Mouse (Mus musculus) adrenal gland, postnatal 4 days (tissue): ENCODE measurements at regions not wholly inside any gene's neighbourhood (a gene's known extent, or its start where the extent isn't known, plus 50 kb on each side); places are given as distances from the start of the nearest gene placed in this dataset.

ENCODE experiments used
- DNase-seq, 2 experiments: peaks; one replicate each; pipeline ENCODE4 v3.0.0; 2021 to 2022; ENCODE audit warnings: low spot score in 2 of 2, mixed read lengths in 2 of 2

GRCm38 (mm10) chr12:32640591-32640990 is 178.8 kb upstream of the Nampt start:
- DNase-seq, result no peak

- no peak for DNase-seq
Observed at GRCm38 (mm10) chr12:32642493-32642892, 176.9 kb upstream of the Nampt start.

- no peak for DNase-seq
Observed at GRCm38 (mm10) chr12:32653096-32653495, 166.2 kb upstream of the Nampt start.

GRCm38 (mm10) chr12:32656194-32656593 is 163.2 kb upstream of the Nampt start:
- DNase-seq, result no peak

GRCm38 (mm10) chr12:32661782-32662413 is 157.4 kb upstream of the Nampt start:
- no peak for DNase-seq

GRCm38 (mm10) chr12:32666040-32666439 is 153.3 kb upstream of the Nampt start:
- DNase-seq, result no peak

- DNase-seq, result no peak
Observed at GRCm38 (mm10) chr12:32677908-32678307, 141.4 kb upstream of the Nampt start.

- no peak for DNase-seq
Observed at GRCm38 (mm10) chr12:32678756-32679155, 140.6 kb upstream of the Nampt start.

GRCm38 (mm10) chr12:32681910-32682309 is 137.4 kb upstream of the Nampt start:
- no peak for DNase-seq

- DNase-seq, result no peak
Observed at GRCm38 (mm10) chr12:32683375-32683774, 136.0 kb upstream of the Nampt start.

GRCm38 (mm10) chr12:32685788-32686385 is 133.5 kb upstream of the Nampt start:
- DNase-seq, result no peak

GRCm38 (mm10) chr12:32689361-32689760 is 130.0 kb upstream of the Nampt start:
- DNase-seq, result no peak

- no peak for DNase-seq
Observed at GRCm38 (mm10) chr12:32690096-32690495, 129.2 kb upstream of the Nampt start.

GRCm38 (mm10) chr12:32692081-32692819 is 127.1 kb upstream of the Nampt start:
- no peak for DNase-seq

GRCm38 (mm10) chr12:32692962-32693361 is 126.4 kb upstream of the Nampt start:
- no peak for DNase-seq

- no peak for DNase-seq
Observed at GRCm38 (mm10) chr12:32693678-32694077, 125.7 kb upstream of the Nampt start.

GRCm38 (mm10) chr12:32696832-32697231 is 122.5 kb upstream of the Nampt start:
- DNase-seq, result no peak

GRCm38 (mm10) chr12:32709188-32709587 is 110.2 kb upstream of the Nampt start:
- no peak for DNase-seq

GRCm38 (mm10) chr12:32717129-32717921 is 102.0 kb upstream of the Nampt start:
- DNase-seq, result peak in 1 of 2 experiments; percentile 29

GRCm38 (mm10) chr12:32719203-32719602 is 100.1 kb upstream of the Nampt start:
- DNase-seq, result no peak

- DNase-seq, result no peak
Observed at GRCm38 (mm10) chr12:32724451-32725188, 94.7 kb upstream of the Nampt start.
